Mouse (Mus musculus): ENCODE results near the gene Cdk2. TPM values are rescaled to one million over a fixed set of nuclear protein-coding genes. Genes with fewer than 3 reads are reported as not detected.
"Not testable (repeated sequence)": the region's sequence is repeated elsewhere in the genome, so short reads cannot be mapped to it uniquely, and the experiment has no call there.

The Cdk2 gene
- polyA plus RNA-seq, 1 experiment = 22.5 TPM

DNA sequence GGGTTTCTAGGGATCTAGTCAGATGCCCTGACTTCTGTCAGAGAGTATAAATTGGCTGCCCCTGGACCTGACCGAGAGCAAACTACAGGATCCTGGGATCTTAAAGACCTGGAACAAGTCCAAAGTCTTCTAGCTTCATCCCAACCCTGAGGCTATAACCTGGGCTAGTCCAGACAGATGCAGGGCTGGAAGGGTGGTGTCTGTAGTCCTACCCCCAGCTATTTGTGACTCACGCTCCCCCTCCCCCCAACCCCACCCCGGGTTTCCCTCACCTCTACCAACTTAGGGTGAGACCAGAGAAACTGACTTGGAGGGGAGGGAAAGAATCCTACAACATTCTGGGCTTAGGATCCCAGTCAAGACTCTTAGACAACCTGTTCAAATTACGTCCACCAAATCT, 37.8 kb upstream of the Cdk2 start:
- TF ChIP-seq CTCF (IDR thresholded peaks at IDR 0.05; ENCODE audit: borderline replicate concordance, extremely low read depth, insufficient read depth, insufficient read length) = no peak
- no peak for TF ChIP-seq POLR2A (IDR thresholded peaks at IDR 0.05; ENCODE audit: borderline replicate concordance, extremely low read depth, insufficient read depth, insufficient read length, poor library complexity, severe bottlenecking)
- no peak for DNase-seq (ENCODE audit: low read depth)

DNA sequence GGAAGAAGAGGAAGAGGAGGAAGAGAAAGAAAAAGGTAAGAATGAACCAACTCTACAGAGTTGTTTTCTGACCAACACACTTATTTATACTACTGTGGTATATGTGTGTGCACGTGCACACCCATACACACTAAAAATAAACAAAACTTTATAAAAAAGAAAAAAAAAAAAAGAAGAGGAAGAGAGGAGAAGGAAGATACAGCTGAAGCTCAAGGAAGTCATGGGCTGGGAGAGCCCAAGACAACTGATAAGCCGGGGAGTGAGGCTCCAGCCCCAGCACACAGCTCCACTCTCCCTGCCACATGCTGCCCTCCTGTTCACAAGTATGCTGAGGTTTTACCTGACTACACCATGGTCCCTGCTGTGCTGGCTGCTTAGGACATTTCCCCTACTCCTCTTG, 35.5 kb upstream of the Cdk2 start:
- TF ChIP-seq POLR2A (IDR thresholded peaks at IDR 0.05; ENCODE audit: borderline replicate concordance, extremely low read depth, insufficient read depth, insufficient read length, poor library complexity, severe bottlenecking) (no peak), CTCF (IDR thresholded peaks at IDR 0.05; ENCODE audit: borderline replicate concordance, extremely low read depth, insufficient read depth, insufficient read length) (no peak)
- no peak for DNase-seq (ENCODE audit: low read depth)

DNA sequence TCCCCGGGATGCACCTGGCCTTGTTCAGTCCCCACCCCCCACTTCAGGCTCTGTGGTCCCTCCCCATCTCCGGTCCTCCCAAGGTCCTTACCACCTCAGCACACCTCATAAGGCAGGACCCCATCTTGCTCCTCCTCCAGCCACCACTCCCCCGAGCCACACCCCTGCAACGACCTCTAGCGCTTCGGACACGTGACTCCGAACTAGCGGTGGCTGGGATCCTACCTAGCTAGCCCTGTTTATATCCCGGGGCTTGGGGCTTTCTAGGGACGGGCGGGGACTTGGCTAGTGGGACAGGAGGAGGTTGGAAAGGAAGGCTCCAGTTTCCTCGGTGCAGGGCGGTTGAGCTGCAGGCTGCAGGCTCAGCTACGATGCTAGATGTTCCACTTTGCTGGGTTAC, 32.6 kb upstream of the Cdk2 start:
- no peak for TF ChIP-seq CTCF (IDR thresholded peaks at IDR 0.05; ENCODE audit: borderline replicate concordance, extremely low read depth, insufficient read depth, insufficient read length)
- no peak for TF ChIP-seq POLR2A (IDR thresholded peaks at IDR 0.05; ENCODE audit: borderline replicate concordance, extremely low read depth, insufficient read depth, insufficient read length, poor library complexity, severe bottlenecking)
- no peak for DNase-seq (ENCODE audit: low read depth)

DNA sequence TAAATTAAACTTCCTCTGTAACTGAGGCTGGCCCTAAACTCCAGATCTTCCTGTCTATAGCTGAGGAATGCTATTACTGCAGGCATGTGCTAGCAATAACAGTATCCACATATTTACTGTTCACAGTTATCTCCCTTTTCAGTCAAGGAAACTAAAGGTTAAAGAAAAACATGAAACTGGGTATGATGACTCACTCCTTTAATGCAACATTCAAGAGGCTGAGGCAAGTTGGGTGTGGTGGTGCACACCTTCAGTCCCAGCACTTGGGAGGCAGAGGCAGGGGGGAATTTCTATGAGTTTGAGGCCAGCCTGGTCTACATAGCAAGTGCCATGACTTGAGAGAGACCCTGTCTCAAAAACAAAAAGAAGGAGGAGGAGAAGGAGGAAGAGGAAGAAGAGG, 27.2 kb upstream of the Cdk2 start:
- DNase-seq (ENCODE audit: low read depth) = no peak
- no peak for TF ChIP-seq POLR2A (IDR thresholded peaks at IDR 0.05; ENCODE audit: borderline replicate concordance, extremely low read depth, insufficient read depth, insufficient read length, poor library complexity, severe bottlenecking)
- no peak for TF ChIP-seq CTCF (IDR thresholded peaks at IDR 0.05; ENCODE audit: borderline replicate concordance, extremely low read depth, insufficient read depth, insufficient read length)

DNA sequence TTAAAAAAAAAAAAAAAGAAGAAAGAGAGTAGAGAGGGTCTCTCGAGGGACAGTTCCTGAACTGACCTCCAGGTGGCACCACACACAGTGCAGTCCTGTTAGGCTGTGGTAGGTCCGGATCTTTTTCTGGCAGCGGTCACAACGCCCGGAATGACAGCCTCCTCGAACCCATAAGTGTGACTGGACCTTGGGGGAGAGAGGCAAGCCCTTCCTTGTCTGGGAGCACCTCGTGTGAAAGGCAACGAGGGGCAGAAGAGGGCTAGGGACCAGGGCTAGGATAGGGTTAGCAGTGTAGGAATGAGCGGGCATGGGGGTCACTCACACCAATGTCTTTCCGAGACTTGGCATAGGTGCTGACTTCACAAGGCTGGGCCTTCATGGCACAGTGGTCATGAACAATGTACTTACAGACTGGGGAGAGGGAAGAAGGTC, 26.2 kb upstream of the Cdk2 start:
- peak; percentile 71 for DNase-seq (ENCODE audit: low read depth)
- TF ChIP-seq POLR2A (IDR thresholded peaks at IDR 0.05; ENCODE audit: borderline replicate concordance, extremely low read depth, insufficient read depth, insufficient read length, poor library complexity, severe bottlenecking) = no peak
- TF ChIP-seq CTCF (IDR thresholded peaks at IDR 0.05; ENCODE audit: borderline replicate concordance, extremely low read depth, insufficient read depth, insufficient read length) = peak; percentile 83

DNA sequence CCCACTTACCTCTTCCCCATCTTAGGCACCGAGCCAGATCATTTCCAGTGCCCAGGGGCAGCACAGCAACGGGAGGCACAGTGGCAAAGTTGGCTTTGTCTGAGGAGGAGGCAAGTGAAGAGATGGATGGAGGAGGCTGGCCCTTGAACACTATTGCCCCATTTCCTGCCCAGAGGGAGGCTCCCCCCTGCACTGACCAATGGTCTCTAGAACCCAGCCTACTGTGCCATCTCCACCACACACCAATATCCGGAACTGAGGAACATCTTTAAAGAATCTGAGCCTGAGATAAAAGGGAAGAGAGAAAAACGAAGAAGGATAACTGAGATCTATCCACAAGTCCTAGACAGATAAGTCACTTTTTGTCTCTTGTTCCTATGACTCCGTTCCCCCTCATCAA, 23.2 kb upstream of the Cdk2 start:
- no peak for TF ChIP-seq CTCF (IDR thresholded peaks at IDR 0.05; ENCODE audit: borderline replicate concordance, extremely low read depth, insufficient read depth, insufficient read length)
- no peak for TF ChIP-seq POLR2A (IDR thresholded peaks at IDR 0.05; ENCODE audit: borderline replicate concordance, extremely low read depth, insufficient read depth, insufficient read length, poor library complexity, severe bottlenecking)
- no peak for DNase-seq (ENCODE audit: low read depth)

DNA sequence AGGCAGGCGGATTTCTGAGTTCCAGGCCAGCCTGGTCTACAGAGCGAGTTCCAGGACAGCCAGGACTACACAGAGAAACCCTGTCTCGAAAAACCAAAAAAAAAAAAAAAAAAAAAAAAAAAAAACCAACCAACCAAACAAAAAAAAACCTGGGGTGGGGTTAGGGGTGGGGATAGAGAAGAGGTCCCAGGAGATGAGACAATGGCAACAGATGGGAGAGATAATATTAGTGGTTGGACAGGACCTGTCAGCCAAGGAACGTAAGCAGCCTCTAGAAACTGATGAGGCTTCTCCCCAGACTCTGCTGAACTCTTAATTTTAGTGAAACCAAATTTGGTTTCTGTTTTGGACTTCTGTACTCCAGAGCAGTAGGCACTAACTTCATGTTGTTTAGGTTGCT, 20.6 kb upstream of the Cdk2 start:
- not testable (repeated sequence) for DNase-seq (ENCODE audit: low read depth)

DNA sequence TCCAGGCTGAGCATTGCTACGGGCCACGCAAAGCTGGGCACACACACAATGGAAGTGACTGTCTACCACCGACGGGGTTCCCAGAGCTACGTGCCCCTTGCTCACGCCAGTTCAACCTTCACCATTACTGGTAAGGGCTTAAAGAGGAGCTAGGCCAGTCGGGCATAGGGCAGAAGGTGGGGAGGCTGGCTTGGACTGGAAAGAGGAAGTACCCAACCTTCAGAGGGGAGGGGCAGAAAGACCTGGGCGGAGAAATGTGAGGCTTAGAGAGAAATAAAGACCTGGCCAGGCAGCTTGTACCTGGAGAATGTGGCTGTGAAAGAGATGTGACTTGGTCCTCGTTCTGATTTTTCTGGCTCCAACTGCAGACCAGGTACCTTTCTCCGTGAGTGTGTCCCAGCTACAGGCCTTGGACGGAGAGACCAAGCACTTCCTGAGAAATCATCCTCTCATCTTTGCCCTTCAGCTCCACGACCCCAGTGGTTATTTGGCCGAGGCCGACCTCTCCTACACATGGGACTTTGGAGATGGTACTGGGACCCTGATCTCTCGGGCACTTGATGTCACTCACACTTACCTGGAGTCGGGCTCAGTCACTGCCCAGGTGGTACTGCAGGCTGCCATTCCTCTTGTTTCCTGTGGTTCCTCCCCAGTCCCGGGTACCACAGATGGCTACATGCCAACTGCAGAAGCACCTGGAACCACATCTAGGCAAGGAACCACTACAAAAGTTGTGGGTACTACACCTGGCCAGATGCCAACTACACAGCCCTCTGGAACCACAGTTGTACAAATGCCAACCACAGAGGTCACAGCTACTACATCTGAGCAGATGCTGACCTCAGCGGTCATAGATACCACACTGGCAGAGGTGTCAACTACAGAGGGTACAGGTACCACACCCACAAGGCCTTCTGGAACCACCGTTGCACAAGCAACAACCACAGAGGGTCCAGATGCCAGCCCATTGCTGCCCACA, 11.0 kb upstream of the Cdk2 start:
- TF ChIP-seq POLR2A (IDR thresholded peaks at IDR 0.05; ENCODE audit: borderline replicate concordance, extremely low read depth, insufficient read depth, insufficient read length, poor library complexity, severe bottlenecking) = no peak
- TF ChIP-seq CTCF (IDR thresholded peaks at IDR 0.05; ENCODE audit: borderline replicate concordance, extremely low read depth, insufficient read depth, insufficient read length) = no peak
- DNase-seq (ENCODE audit: low read depth) = no peak

DNA sequence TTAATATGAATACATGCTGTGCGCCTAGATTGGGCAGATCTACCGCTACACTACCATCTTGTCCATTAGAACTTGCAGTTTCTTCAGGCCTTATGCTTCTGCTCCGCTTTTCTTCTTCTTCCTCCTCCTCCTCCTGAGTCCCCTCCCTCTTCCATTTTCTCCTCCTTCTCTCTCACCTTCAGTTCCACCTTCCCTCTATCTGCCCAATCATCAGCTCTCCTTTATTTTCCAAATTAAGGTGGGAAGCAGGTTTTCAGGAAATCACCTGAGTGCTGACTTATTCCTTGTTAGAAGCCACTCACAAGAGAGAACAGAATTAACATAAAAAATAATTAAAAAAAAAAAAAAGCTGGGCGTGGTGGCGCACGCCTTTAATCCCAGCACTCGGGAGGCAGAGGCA, 6.5 kb upstream of the Cdk2 start:
- not testable (repeated sequence) for DNase-seq (ENCODE audit: low read depth)

DNA sequence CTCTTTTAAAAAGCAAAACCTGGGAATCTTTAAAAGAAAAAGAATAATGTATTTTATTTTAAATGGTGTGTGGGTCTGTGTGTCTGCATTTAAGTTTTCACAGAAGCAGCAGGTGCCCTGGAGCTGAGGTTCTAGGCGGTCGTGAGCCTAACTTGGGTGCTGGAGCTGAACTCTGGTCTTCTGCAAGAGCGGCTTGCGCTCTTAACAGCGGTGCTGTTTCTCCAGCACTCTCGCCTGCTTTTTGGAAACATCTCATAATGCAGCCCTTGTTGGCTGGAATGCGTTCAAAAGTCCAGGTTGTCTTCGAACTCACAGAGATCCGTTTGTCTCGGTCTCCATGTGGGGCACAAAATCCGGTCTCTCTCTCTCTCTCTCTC, 474 bp upstream of the Cdk2 start:
- no peak for TF ChIP-seq POLR2A (IDR thresholded peaks at IDR 0.05; ENCODE audit: borderline replicate concordance, extremely low read depth, insufficient read depth, insufficient read length, poor library complexity, severe bottlenecking)
- no peak for DNase-seq (ENCODE audit: low read depth)

DNA sequence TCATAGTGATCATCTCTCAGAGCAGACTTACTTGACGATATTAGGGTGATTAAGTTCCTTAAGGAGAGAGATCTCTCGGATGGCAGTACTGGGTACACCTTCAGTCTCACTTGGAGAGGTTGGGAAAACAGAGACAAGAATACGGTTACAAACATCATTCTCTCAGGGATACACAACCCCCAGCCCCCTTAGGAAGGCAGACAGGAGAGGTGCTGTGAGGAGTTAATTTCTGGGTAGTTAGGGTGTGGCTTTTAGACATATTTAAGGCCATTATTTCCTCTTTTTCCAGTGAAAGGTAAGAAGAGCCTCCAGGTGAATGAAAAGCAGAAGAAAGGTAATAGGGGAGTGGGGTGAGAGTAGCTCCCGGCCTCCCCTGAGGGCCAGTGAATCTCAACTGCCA, 936 bp downstream of the Cdk2 start, which contains the start of gene Pmel:
Gene Pmel, plus strand, starts transcription at position 301 of the 400 bp plus-strand sequence.
- no peak for DNase-seq (ENCODE audit: low read depth)
- no peak for TF ChIP-seq CTCF (IDR thresholded peaks at IDR 0.05; ENCODE audit: borderline replicate concordance, extremely low read depth, insufficient read depth, insufficient read length)
- no peak for TF ChIP-seq POLR2A (IDR thresholded peaks at IDR 0.05; ENCODE audit: borderline replicate concordance, extremely low read depth, insufficient read depth, insufficient read length, poor library complexity, severe bottlenecking)

DNA sequence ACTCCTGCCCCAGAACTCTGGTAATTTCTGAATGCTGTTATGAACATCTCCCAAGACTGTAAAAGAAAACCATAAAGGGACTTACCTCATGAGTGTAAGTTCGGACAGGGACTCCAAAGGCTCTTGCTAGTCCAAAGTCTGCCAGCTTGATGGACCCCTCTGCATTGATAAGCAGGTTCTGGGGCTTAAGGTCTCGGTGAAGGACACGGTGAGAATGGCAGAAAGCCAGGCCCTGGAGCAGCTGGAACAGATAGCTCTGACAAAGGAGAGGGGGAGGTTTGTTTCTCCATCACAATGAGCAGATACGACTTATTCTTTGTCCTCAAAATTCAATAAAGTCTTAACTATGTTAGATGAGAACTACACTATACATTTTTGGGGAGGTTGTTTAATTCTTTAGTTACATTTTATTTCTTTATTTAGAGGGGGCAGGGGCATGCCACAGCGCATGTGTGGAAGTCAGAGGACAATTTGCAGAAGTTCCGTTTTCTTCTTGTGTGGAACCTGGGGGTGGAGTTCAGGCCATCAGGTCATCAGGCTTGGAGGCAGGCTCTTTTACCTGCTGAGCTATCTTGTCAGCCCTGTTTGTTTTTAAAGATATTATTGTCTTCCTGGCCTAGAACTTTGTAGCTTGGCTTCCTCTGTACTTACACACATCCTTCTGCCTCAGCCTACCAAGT, 2.4 kb downstream of the Cdk2 start:
- TF ChIP-seq CTCF (IDR thresholded peaks at IDR 0.05; ENCODE audit: borderline replicate concordance, extremely low read depth, insufficient read depth, insufficient read length) = no peak
- no peak for TF ChIP-seq POLR2A (IDR thresholded peaks at IDR 0.05; ENCODE audit: borderline replicate concordance, extremely low read depth, insufficient read depth, insufficient read length, poor library complexity, severe bottlenecking)

More for the DNA sequence above, 2.4 kb downstream of the Cdk2 start:
- no peak for DNase-seq (ENCODE audit: low read depth)

Data from brain, embryonic 14.5 days (tissue).